Mouse (Mus musculus): Measurements from ENCODE around the gene Atp8a2.

- TF ChIP-seq GATA1 (IDR thresholded peaks at IDR 0.05; ENCODE audit: low read length) (no peak), TAL1 (IDR thresholded peaks at IDR 0.05; ENCODE audit: low read length) (no peak)
Measured at GRCm38 (mm10) chr14:60170845-60171610, 26.0 kb downstream of the Atp8a2 start.
